Mouse (Mus musculus): ENCODE data around the gene Kctd10.

DNA sequence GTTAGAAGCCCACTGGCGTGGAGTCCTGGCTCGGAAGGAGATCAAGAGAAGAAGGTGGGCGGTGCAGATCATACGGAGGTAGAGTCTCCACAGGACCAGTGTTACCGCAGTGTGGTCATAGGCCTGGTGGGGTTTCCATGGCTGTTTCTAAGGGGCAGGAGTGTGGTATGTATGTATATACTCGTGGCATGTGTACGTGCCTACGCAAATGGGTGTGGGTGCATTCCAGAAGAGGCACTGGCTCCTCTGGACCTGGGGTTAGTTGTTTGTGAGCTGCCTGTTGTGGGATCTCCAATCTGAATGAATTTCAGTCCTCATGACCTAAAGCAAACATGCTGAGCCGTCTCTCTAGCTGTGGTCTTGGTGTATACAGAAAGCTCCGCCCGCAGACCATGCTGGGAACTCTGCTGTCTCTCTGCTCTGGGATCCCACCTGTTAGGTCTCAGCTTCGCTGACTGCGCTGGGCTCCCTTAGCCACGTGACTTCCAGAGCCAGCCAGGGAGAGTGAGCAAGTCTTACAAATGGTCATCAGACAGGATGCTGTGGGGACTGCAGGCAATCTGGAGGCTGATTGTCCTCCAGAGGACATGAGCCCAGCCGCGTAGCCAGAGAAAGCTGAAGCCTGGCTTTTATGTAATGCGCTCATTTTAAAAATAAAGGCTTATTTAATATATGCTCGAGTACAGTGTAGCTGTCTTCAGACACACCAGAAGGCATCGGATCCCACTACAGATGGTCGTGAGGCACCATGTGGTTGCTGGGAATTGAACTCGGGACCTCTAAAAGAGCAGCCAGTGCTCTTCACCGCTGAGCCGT, 23.2 kb downstream of the Kctd10 start:
- TF ChIP-seq HCFC1 (IDR thresholded peaks at IDR 0.05; ENCODE audit: borderline replicate concordance, insufficient read depth, low read length) (no peak), ZC3H11A (IDR thresholded peaks at IDR 0.05; ENCODE audit: borderline replicate concordance, low read depth, low read length) (no peak), ZNF384 (IDR thresholded peaks at IDR 0.05; ENCODE audit: low read depth, low read length) (no peak), CHD2 (IDR thresholded peaks at IDR 0.05; ENCODE audit: low read depth, low read length) (no peak), MAFK (IDR thresholded peaks at IDR 0.05; ENCODE audit: insufficient read depth, low read depth, low read length) (no peak)

Measured in ES-E14 (cell line).